Mouse (Mus musculus): ENCODE measurements around the gene Dglucy. TPM values are rescaled to one million over a fixed set of nuclear protein-coding genes. Genes with fewer than 3 reads are reported as not detected.
A peak's percentile ranks its signal among the peaks of the same experiment; 100 is the strongest.

Dglucy gene
- polyA plus RNA-seq, 1 experiment from 2014 or later, result 5.2 TPM

DNA sequence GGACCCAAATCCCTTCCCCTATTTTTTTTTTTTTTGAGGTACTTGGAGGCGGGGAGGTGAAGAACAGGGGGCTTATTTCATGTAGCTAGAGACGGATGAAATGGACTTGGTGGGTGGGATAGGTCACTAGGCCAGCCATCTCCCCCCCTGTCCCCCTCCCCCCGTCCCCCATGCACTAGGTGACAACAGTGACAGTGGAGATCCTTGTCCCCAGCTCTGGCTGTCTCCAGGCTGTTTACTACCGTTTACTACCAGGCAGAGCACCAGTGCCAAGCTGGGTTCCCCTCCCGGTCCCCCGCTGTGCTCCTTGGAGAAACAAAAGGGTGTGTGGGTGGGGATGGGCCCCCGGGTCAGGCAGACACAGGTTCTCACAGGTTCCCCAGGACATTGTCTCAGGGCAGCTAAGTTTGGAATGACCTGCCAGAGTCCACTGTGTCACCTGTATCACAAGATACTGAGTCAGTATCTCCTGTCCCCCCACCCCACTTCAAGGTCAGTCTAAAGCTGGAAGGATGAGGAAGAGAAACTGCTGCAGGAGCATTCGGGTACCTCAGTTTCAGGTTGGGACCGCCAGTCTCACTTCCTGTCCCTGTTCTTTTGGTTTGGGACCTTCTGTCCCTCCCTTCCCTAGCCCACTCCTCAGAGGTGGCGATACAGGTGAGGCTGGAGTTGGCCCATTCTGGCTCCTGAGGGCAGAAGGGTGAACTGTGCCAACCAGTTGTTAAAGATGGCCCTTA, 129.6 kb downstream of the Dglucy start:
- peak overlapping the region; percentile 79 for H3K4me2 ChIP-seq (replicated peaks)
- H3K9me3 ChIP-seq (replicated peaks), result no peaks in the 10 kb centered on the region
- H3K4me3 ChIP-seq (replicated peaks), result peak overlapping the region; percentile 38
- peaks cover 14% of the 10 kb centered on the region for H3K4me1 ChIP-seq
- no peaks in the 10 kb centered on the region for H3K36me3 ChIP-seq
- no peak overlapping the region for H3K27ac ChIP-seq (replicated peaks)
- H3K27me3 ChIP-seq, result peaks cover 27% of the 10 kb centered on the region
- ATAC-seq (ENCODE audit: insufficient number of reproducible peaks, low FRiP score, low TSS enrichment, low read depth), result no peak
- no peak overlapping the region for H3K9ac ChIP-seq
- 32% methylated on average over 9 of the region's 10 CpGs for WGBS

DNA sequence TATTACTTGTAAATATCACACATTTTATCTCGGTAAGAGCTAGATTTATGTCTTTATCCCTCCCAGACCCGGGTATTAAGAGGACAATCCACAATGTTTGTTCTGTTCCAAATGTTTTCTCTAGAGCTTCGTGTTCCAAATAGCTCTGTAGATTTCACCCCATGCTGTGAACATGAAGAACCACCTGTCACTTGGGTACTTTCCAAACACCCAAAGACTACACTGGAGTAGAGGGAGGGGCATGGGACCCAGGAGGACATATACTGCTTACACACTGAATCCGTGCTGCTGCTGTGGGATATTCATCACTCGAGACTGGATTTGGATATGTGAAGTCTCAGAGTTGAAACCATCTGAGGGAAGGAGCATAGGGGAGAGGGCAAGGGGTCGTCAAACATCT, 130.9 kb downstream of the Dglucy start:
- WGBS, result 64% methylated on average over 6 of the region's 6 CpGs
- Histone ChIP-seq H3K4me3 (replicated peaks) (no peak overlapping the region), H3K4me1 (peaks cover 14% of the 10 kb centered on the region), H3K4me2 (replicated peaks) (no peak overlapping the region), H3K27ac (replicated peaks) (no peak overlapping the region), H3K9ac (no peak overlapping the region), H3K9me3 (replicated peaks) (no peaks in the 10 kb centered on the region), H3K36me3 (no peaks in the 10 kb centered on the region), H3K27me3 (peaks cover 27% of the 10 kb centered on the region)
- no peak for ATAC-seq (ENCODE audit: insufficient number of reproducible peaks, low FRiP score, low TSS enrichment, low read depth)

DNA sequence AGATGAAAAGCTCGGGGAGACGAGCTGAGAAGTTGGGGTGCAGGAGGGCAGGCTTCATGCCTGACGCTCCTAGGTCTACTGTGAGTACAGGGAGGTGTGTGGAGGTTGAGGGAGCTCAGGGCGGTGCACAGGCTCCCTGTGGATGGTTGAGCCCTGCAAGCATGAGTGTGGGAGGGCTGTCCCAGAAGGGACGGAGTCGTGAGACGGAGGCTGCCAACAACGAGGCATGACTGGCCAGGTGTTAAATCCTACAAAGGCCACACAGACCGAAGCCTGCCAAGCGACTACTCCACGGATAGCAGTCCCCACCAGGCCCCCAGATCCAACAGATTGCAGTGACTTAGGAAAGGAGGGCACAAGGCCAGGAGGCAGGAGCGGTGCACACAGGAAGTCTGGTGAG, 131.9 kb downstream of the Dglucy start:
- peaks cover 27% of the 10 kb centered on the region for H3K27me3 ChIP-seq

DNA sequence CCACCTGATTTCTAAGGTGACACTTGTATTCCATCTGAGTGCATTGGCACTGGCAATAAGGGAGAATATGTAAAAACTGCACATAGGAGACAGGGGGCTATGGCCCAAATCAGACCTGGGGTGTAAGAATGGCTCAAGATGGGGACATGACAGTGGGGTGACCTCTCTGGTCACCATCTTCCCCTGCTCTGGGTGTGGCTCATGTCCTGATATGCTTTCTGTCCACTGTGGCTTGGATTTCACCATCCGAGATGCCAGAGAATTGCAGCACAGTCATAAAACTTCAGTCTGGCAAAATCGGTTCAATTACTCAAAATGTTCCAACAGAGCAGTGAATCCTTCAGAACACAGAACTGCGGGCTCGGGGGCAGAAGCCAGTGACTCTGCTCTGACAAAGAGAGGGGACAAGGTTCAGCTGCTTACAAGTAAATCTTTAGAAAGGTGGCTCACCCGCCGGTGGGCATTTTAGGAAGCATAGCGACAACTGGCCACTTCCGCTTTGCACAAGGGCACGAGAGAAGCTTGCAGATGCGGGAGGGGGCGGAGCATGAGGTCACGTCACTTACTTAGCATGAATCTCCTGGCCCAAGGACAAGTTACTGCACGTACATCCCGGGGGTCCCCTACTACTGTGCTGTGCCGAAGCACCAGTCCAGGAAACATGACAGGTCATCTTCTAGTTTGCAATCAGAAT, 145.9 kb downstream of the Dglucy start:
- ATAC-seq (ENCODE audit: insufficient number of reproducible peaks, low FRiP score, low TSS enrichment, low read depth), result no peak
- H3K4me2 ChIP-seq (replicated peaks), result no peak overlapping the region
- 75% methylated on average over 15 of the region's 15 CpGs for WGBS
- no peaks in the 10 kb centered on the region for H3K9me3 ChIP-seq (replicated peaks)
- H3K27me3 ChIP-seq, result no peaks in the 10 kb centered on the region
- H3K36me3 ChIP-seq, result no peaks in the 10 kb centered on the region
- no peak overlapping the region for H3K4me3 ChIP-seq (replicated peaks)
- no peak overlapping the region for H3K9ac ChIP-seq
- no peak overlapping the region for H3K27ac ChIP-seq (replicated peaks)
- H3K4me1 ChIP-seq, result no peaks in the 10 kb centered on the region

More for the DNA sequence above, 131.9 kb downstream of the Dglucy start:
- Histone ChIP-seq H3K27ac (replicated peaks) (no peak overlapping the region), H3K4me1 (peaks cover 14% of the 10 kb centered on the region), H3K9ac (no peak overlapping the region), H3K36me3 (no peaks in the 10 kb centered on the region), H3K9me3 (replicated peaks) (no peaks in the 10 kb centered on the region), H3K4me3 (replicated peaks) (no peak overlapping the region), H3K4me2 (replicated peaks) (no peak overlapping the region)
- WGBS, result 77% methylated on average over 12 of the region's 12 CpGs
- ATAC-seq (ENCODE audit: insufficient number of reproducible peaks, low FRiP score, low TSS enrichment, low read depth), result no peak

DNA sequence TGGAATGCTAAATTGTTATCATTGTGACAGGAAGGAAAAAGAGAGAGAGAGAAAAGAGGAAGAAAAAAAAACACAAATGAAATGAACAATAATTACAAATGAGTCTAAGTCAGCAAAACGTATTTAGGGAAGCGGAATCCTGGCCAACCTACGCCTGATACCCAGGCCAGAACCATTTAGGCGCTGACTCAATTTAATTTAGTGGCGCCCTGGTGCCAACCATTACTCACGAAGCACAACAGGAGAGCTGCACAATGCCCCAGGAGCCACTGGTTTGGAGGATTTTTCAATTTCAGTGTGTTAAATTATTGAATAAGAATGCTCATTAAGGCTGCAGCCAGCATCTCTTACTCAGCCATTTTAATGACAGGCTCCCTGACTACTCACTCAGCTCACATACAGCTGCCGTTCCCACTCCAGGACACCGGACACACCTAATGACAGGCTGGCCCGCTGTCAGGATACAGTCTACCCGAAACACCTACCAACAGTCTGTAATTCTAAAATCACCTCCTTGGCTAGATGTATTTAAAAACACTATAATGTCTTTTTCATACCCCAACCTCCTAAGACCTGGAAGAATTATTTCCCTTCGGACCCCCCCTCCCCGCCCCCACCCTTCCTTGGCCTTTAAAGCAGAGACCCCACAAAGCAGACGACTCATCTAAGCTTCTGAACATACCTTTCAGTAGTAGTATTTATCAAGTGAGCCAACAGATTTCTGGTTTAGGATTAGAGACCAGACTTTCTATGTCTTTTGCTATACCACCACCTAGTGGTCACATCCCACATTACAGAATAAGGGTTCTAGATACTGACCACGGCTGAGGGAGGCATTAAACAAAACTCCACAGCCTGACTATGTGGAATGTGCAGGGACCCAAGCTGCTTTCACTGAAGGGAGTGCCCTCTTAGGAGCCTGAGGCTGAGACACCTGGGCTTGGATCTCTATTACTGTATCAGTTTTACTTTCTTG, 147.1 kb downstream of the Dglucy start:
- H3K27ac ChIP-seq (replicated peaks), result no peak overlapping the region
- no peak overlapping the region for H3K9ac ChIP-seq
- H3K4me2 ChIP-seq (replicated peaks), result no peak overlapping the region
- WGBS, result 65% methylated on average over 14 of the region's 14 CpGs
- ATAC-seq (ENCODE audit: insufficient number of reproducible peaks, low FRiP score, low TSS enrichment, low read depth), result no peak
- no peak overlapping the region for H3K4me3 ChIP-seq (replicated peaks)
- no peaks in the 10 kb centered on the region for H3K4me1 ChIP-seq
- no peaks in the 10 kb centered on the region for H3K36me3 ChIP-seq
- no peaks in the 10 kb centered on the region for H3K9me3 ChIP-seq (replicated peaks)
- no peaks in the 10 kb centered on the region for H3K27me3 ChIP-seq

DNA sequence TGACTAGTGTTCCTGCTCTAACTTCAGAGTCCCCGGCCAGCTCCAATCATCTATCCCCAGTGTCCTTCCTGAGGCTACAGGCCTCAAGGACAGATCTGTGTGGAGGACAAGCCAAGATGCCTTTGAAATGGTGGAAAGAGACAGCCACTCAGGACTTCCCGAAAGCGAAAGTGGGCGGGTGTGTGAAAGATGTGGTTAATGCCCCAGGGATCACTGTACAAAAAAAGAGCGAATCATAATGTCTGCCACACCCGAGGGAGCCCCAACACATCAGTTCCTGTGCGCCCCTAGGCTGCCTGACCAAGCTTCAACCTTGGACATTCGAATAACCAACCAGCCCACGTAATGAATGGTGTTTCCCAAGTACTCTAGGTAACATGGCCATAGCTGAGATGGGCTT, 149.4 kb downstream of the Dglucy start:
- 83% methylated on average over 9 of the region's 9 CpGs for WGBS
- Histone ChIP-seq H3K36me3 (no peaks in the 10 kb centered on the region), H3K4me1 (no peaks in the 10 kb centered on the region)

DNA sequence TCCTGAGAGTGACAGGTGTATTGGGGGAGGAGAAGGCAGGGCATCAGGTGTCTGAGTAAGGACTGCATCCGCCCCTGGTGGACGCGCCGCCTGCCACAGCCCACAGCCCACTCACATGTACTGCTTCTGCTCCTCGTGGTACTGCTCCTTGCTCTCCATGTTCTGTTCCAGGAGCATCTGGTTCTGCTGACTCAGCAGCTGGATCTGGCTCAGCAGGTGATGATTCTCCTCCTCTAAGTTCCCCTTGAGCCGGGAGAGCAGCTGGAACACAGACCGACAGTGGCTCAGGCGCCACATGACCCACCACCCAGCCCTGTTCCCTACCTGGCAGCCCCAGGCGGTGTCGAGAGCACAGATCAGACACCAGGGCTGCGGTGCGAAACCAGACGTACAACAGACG, 152.8 kb downstream of the Dglucy start:
- ATAC-seq (ENCODE audit: insufficient number of reproducible peaks, low FRiP score, low TSS enrichment, low read depth), result no peak
- no peak overlapping the region for H3K4me2 ChIP-seq (replicated peaks)
- H3K4me3 ChIP-seq (replicated peaks), result no peak overlapping the region
- H3K9ac ChIP-seq, result no peak overlapping the region
- H3K4me1 ChIP-seq, result no peaks in the 10 kb centered on the region
- no peaks in the 10 kb centered on the region for H3K9me3 ChIP-seq (replicated peaks)
- H3K36me3 ChIP-seq, result no peaks in the 10 kb centered on the region
- no peaks in the 10 kb centered on the region for H3K27me3 ChIP-seq
- 89% methylated on average over 14 of the region's 14 CpGs for WGBS
- H3K27ac ChIP-seq (replicated peaks), result no peak overlapping the region

More for the DNA sequence above, 149.4 kb downstream of the Dglucy start:
- H3K4me3 ChIP-seq (replicated peaks), result no peak overlapping the region
- H3K27me3 ChIP-seq, result no peaks in the 10 kb centered on the region
- H3K27ac ChIP-seq (replicated peaks), result no peak overlapping the region
- H3K4me2 ChIP-seq (replicated peaks), result no peak overlapping the region
- no peak overlapping the region for H3K9ac ChIP-seq
- ATAC-seq (ENCODE audit: insufficient number of reproducible peaks, low FRiP score, low TSS enrichment, low read depth), result no peak
- H3K9me3 ChIP-seq (replicated peaks), result no peaks in the 10 kb centered on the region

DNA sequence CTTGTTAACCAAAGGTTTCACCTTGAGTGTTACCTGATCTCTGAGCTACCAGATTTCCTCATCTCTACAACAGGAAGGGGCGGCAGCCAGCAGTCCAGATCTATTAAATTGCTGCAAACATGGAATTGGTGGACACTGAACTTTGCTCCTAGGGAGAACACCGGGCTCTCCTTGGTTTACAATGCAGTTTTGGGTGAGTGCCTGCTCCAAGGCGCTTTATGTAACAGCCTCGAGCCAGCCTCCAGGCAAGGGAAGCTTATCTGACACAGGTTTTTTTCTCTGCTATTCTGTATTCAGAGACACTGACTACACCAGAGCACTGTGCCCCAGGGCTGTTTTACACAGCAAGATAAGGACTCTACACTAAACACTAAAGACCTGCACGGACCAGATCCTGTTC, 155.9 kb downstream of the Dglucy start:
- H3K27ac ChIP-seq (replicated peaks), result no peak overlapping the region
- WGBS, result 77% methylated on average over 5 of the region's 5 CpGs

DNA sequence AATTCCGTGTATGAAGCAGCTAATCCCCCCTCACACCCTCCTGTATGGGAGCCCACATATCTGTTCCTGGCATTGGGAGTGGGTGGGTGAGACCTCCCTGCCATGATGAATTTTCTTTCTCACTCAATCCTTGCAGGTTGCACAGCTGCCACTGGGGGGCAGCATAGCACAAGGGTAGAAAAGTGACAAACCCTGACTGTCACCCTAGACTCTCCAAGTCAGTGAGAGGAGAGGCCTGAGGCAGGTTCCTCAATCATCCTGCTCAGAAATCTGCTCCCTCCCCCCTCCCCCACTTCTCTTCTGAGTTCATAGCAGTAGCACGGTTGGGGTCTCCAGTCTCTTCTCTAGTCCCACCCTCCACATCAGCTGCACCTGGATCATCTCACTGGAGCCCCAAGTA, 157.3 kb downstream of the Dglucy start:
- no peak overlapping the region for H3K4me3 ChIP-seq (replicated peaks)
- H3K27me3 ChIP-seq, result no peaks in the 10 kb centered on the region
- ATAC-seq (ENCODE audit: insufficient number of reproducible peaks, low FRiP score, low TSS enrichment, low read depth), result no peak
- H3K36me3 ChIP-seq, result no peaks in the 10 kb centered on the region
- H3K9me3 ChIP-seq (replicated peaks), result no peaks in the 10 kb centered on the region
- H3K27ac ChIP-seq (replicated peaks), result no peak overlapping the region
- no peak overlapping the region for H3K4me2 ChIP-seq (replicated peaks)
- peaks cover 17% of the 10 kb centered on the region for H3K4me1 ChIP-seq
- no peak overlapping the region for H3K9ac ChIP-seq
- 11% methylated on average over 2 of the region's 2 CpGs for WGBS

More for the DNA sequence above, 155.9 kb downstream of the Dglucy start:
- Histone ChIP-seq H3K4me1 (peaks cover 12% of the 10 kb centered on the region), H3K9me3 (replicated peaks) (no peaks in the 10 kb centered on the region), H3K4me2 (replicated peaks) (no peak overlapping the region), H3K9ac (no peak overlapping the region), H3K27me3 (no peaks in the 10 kb centered on the region), H3K4me3 (replicated peaks) (no peak overlapping the region), H3K36me3 (no peaks in the 10 kb centered on the region)
- ATAC-seq (ENCODE audit: insufficient number of reproducible peaks, low FRiP score, low TSS enrichment, low read depth), result no peak

DNA sequence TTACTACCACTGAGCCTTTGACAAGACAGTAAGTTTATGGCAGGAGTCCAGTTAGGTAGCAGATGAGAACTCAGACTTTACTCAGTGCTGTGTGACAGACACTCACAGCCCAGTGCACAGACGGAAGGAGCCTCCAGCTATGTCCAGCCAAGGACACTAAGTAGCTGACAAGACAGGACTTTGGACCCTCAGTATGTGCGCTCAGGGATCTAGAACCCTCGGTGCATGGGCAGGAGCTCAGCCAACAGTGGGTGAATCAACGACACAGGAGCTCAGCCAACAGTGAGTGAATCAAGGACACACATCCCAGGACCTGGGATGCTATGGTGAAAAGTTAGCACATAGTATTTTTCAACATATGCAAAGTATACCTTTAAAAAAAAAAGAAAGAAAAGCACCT, 157.9 kb downstream of the Dglucy start:
- no peak overlapping the region for H3K4me3 ChIP-seq (replicated peaks)
- no peaks in the 10 kb centered on the region for H3K36me3 ChIP-seq
- H3K9me3 ChIP-seq (replicated peaks), result no peaks in the 10 kb centered on the region
- no peak overlapping the region for H3K4me2 ChIP-seq (replicated peaks)
- H3K27me3 ChIP-seq, result no peaks in the 10 kb centered on the region
- H3K27ac ChIP-seq (replicated peaks), result no peak overlapping the region
- H3K4me1 ChIP-seq, result peaks cover 17% of the 10 kb centered on the region
- H3K9ac ChIP-seq, result no peak overlapping the region
- ATAC-seq (ENCODE audit: insufficient number of reproducible peaks, low FRiP score, low TSS enrichment, low read depth), result no peak; the same call in 1 of the 2 replicates
- 79% methylated on average over 4 of the region's 4 CpGs for WGBS
